Mouse (Mus musculus) liver, embryonic 14.5 days (tissue): Measurements from ENCODE around the gene Gm49387.

Source experiments
- CTCF ChIP-seq: IDR thresholded peaks from 2 replicates; pipeline ENCODE4 v1.5.1; 2016; ENCODE audit warnings: antibody characterized with exemption, low read depth, control low read depth
- EP300 ChIP-seq: IDR thresholded peaks from 2 replicates; pipeline ENCODE4 v1.6.1; 2016; ENCODE audit warnings: antibody characterized with exemption, low read depth

- TF ChIP-seq CTCF (no peak), EP300 (no peak)
These were observed 24.4 kb upstream of the Gm49387 start for GRCm38 (mm10) chr14:31664903-31665565.
